Mouse (Mus musculus) frontal cortex, postnatal 25 days (tissue): Measurements from ENCODE around the gene Fibcd1.

Experiments
- DNase-seq, 2 experiments: peaks; one replicate each; pipeline ENCODE4 v3.0.0; 2022; ENCODE audit warnings: low spot score in 2 of 2

Fibcd1 gene

DNA sequence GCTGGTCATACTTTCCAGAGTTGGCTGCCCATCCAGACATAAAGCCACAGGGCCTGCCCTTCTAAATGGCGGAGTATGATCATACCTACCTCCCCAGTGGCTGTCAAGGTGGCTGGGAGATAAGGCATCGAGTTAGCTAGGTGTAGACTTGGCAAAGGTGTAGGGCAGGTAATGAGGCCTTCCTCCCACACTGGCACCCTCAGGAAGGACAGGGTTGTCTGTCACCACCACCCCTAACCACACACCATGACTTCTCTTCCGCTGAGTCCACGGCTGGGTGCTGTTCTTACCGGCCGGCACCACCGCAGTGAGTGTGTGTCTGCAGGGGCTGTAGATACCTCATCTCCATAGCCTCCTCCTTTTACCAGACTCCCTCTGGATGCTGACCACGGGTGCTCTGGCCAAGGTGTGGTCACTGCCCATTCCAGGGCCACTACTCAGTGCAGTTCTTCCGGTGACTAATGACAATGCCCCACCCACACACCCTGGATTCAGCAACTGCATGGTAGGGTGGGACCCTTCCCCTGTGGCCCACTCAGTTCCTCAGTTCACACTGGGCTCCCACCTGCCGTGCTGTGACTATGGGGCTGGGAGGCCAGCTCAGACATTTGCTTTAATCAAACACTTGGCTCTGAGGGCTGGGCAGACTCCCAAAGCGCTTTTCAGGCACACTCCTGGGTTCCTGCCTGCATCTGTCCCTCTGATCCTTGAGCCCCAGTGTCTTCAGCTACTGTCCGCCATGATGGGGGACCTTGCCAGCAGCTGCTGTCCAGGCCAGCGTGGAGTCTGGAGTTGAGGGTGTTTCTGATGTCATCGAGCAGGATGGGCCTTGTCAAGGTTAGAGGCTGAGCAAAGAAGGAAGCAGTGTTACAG lies 34.5 kb downstream of the Fibcd1 start:
- DNase-seq: no peak

DNA sequence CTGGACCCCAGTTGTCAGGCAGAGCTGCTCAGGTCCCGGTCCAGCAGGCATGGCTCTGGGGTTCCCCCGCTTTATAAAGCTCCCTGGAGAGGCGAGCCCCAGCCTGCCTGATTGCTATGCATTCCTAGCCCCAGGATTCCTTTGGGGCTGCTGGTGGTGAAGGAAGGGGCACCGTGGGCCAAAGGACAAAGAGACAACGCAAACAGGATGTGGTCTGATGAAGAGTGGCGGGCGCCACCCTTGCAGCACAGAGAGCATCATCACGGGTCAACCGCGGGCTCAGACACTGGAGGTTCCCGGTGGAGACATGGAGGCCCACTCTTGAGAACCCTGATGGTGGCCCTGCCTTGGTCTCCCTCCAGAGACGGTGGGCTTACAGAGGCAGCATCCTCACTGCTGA lies 35.4 kb downstream of the Fibcd1 start, which contains the start of gene Qrfp:
TSS of gene Qrfp (minus strand) at position 137 of the 400 bp plus-strand sequence.
- no peak for DNase-seq

DNA sequence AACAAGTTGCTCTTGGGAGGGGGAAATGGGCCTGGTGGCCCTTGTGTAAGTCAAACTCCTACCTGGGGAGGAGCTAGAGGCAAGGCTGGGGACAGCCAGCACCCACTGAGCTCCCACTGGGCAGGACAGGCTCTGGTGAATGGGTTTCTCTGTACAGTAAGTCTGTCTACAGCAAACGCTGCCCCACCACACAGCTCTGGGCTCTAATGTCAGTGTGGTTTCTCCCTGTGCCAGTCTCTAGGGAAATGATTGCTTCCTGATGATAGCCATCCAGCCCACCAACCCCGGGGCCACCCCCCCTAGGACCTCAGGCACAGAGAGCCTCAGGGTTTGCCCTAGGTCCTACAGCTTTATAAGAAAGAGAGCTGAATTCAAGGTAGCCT lies 36.5 kb downstream of the Fibcd1 start:
- no peak for DNase-seq

DNA sequence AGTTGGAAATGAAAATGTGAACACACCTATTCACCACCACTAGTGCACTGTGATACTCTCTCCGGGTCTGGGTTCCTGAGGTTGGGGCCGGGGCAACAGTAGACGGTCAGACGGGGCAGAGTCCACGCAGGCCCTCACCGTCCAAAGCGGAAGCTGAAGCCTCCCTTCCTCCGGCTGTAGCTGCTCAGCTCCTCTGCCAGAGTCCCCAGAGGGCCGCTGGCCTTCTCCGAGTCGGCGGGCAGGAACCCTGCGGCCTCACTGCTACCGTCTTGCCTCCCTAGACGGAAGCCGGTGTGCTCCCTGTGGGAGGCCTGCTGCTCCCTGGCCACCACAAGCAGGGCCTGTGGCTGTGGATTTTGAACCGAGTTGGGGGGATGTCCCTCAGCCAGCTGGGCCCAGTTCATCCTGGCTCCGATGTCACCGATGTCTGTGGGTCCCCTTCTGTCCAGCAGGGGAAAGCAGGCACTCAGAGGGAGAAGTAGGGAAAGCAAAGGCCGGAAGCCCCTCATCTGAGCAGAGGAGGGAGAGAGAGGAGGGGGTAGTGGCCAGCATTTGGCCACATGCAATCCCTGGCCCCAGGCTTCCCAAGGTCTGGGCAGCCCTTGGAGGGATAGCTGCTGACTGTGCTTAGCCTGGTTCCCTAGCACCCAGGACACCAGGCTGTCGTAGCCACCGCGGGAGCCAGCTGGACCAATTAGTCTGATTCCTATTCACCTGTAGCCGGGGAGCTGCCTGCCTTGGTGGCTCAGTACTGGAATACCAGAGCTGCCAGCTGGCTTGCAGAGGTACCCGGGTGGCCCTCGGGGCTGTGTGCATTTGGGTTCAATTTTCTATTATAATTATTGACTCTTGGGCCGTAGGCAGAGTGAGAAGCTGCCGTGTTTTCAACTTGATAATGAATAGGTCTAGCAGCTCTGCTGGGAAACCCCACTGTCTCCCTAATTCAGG lies 37.1 kb downstream of the Fibcd1 start:
- DNase-seq: no peak

DNA sequence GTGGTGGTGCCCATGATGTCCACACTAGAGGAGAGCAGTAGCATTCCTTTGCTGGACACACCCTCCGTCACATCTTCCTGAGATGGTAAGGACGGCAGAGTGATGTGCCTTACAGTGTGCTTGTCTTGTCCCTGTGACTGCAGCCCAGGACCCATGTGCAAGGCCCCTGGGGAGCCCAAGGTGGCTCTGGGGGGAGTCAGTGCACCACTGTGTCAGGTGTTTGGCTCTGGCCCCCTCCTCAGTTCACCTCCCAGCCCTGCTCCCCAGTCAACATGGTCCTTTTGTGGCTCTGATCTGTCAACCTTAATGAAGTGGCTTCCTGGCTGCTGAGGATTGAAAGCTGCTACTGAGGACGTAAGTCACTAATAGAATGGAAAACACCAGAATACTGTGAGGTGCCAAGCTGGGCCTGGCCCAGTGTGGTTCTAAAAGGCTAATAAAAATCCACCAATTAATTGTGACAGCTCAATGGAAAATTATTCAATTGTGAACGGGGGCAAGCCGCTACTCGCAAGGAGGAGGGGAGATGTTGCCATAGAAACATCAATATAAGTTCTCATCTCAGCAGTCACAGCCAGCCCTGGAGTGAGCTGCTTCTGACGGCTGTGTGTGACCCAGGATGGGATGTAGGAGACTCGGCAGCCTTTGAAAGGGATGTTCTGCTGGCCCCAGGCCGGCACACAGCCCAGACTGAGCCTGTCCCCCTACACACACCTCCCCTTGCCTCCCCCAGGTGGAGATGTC lies 39.0 kb downstream of the Fibcd1 start:
- DNase-seq: no peak

DNA sequence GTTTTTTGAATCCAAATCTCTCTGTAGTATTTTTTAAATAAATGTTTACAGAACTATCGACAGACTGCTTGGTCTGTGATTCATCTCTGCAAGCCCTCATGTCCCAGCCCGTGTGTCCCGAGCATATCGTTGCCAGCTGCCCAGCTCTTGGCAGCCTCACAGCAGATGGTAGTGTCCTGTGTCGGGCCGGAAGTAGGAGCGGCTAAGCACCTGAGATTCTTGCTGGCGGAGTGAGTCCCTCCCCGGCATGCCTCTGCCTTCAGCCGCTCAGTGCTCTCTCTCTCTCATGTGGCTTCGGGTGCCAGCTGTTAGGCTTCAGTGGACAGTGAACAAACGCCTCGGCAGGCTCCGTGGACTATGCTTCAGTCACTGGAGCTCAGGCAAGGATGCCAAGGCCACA lies 42.3 kb downstream of the Fibcd1 start:
- DNase-seq: no peak

DNA sequence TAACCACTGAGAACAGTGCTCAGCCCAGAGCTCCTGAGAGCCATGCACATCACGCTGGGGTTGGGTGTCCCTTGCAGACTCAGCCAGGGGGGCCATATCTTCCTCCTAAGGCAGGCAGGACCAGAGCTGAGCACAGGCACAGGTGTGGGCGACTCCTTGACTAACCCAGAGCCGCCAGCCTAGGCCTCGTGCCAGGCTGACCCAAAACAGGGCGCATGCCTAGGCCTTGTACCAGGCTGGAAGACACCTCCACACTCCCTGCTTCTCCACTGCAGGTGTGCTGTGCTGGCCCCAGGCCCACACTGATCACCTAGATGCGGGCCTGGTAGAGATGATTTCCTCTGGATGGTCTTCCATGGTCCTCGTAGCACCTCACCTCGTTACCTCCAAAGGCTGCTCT lies 43.0 kb downstream of the Fibcd1 start:
- no peak for DNase-seq

DNA sequence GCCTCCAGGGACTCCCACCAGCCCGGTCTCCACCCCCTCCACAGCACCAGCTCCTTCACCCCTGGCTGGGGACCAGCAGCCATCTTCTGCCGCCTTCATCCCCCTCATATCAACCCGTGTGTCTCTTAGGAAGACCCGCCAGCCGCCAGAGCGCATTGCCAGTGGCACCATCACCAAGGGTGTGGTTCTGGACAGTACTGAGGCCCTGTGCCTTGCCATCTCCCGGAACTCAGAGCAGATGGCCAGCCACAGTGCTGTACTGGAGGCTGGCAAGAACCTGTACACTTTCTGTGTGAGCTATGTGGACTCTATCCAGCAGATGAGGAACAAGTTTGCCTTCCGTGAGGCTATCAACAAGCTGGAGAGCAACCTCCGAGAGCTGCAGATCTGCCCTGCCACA lies 44.4 kb downstream of the Fibcd1 start:
- DNase-seq: no peak

DNA sequence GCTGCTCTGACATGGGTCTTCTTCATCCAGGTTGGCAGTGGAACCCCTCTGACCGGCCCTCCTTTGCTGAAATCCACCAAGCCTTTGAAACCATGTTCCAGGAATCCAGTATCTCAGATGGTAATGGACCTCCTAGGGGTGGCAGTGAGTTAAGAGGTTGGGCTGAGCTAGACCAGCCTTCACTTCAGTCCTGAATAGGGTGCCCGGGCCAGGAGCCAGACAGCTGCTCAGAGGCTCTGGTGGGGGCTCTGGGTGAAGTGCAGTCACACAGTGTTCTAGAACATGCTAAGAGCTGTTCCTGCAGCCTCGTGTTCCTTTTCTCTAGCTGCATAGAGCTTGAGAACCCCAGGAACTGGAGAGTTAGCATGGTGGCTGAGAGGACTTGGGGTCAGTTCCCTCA lies 48.9 kb downstream of the Fibcd1 start:
- DNase-seq: no peak

DNA sequence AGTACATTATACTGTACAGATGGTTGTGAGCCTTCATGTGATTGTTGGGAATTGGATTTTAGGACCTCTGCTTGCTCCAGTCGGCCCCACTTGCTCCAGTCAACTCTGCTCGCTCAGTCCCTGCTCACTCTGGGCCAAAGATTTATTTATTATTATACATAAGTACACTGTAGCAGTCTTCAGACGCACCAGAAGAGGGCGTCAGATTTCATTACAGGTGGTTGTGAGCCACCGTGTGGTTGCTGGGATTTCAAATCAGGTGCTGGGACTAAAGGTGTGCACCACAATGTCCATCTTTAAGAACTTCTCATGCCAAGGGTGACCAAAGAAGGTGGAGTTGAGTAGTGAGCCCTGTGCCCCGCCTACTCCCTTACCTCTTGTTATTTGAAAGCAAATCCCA lies 53.2 kb downstream of the Fibcd1 start:
- DNase-seq: no peak

DNA sequence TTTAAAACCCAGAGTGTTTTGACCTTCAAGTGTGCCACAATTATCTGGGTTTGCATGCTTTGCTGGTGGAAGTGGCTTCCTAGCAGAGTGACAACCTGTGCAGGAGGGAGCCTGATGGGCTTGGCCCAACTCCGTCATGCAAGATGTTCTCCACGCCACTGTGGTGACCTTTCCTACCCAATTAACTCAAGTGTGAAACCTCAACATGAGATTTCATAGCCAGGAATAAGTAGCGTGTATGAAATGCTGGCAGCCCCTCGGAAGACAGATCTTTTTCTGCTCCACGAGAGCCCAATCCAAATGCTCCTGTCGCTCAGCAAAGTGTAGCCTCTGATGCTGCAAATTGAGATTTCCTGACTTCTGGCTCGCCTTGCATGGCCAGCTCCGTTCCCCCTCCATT lies 54.5 kb downstream of the Fibcd1 start:
- no peak for DNase-seq

DNA sequence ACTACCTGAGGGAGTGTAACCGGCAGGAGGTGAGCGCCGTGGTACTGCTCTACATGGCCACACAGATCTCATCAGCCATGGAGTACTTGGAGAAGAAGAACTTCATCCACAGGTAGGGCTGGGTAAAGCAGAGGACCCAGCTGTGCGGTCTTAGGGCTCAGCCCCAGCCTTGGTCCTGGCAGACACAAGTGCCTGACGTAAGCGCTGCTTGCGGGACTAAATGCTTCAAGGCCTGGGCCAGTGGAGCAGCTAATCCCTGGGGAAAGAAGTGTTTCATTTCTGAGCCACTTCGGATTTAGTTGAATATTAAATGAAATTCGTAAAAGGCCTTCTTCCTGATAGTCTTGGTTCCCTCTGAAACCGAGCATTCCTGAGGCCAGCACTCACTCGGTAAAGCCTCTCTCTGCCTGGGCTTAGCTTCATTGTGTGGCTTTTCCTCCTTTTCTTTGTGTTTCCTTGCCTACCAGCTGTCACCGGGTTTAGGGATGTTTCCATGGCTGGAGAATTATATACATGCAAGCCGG lies 55.0 kb downstream of the Fibcd1 start:
- no peak for DNase-seq

DNA sequence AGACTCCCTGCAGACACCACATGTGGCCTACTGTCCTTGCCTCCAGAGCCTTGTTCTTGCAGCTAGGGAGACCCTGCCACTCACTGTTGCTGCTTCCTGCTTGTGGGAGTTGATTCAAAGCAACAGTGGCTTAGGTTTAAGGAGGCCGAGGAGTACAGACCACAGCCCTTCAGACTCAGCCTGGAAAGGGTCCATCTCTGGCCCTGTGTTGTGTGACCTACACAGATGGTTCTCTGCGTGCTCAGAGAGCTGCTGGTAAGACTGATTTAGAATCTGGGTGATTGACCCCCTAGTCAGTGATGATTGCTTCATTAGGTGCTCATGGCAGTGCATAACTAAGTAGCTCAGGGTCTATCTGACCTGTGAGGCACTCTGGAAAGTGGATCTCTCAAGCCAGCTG lies 56.6 kb downstream of the Fibcd1 start:
- no peak for DNase-seq

DNA sequence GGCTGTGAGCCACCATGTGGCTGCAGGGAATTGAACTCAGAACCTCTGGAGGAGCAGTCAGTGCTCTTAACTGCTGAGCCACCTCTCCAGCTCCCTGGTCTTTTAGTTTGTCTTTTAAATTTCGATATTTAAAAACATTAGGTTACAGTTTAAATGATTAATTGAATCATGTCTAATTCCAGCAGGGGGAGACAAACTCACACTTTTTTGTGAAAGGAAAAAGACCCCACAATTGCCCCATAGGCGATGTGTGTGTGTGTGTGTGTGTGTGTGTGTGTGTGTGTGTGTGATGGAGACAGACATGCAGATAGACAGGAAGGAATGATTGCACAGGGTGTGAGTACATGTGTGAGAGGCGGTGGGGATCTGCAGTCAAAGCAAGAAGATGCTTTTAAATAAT lies 57.6 kb downstream of the Fibcd1 start:
- DNase-seq: no peak

DNA sequence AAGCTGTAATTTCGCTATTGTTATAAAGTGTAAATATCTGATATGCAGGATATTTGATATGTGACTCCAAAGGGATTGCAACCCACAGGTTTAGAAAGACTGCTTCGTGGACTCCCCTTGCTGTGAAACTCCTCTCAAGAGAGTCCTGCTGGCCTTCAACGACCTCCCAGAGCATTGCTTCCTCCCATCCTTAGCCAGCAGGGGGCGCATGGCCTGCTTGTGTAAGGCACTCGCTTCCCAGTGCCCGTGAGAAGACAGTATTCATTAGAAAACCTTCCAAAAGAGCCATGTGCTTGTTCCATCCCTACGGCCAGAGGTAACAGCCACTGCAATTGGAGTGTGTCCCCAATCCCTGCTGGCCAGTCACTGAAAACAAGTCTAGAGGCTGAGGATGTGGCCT lies 58.8 kb downstream of the Fibcd1 start:
- DNase-seq: peak; percentile 63 to 70

DNA sequence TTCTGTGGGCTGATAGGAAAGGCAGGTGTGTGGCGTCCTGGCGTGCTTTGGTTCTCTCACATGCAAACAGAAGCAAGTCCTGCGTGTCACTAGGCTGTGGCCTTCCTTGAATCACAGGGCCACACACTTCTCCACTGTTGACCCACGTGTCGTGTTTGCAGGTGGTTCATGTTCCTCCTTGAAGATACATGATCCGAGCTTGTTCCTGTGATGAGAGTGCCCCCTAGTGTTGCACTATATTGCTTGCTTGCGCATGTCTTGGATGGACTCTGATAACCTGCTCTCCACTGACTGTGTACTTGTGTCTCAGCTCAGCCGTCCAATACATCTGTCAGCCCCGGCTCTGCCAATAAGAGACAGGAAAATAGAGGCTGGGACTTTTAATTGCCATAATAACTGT lies 60.7 kb downstream of the Fibcd1 start:
- peak; percentile 64 to 80 for DNase-seq

DNA sequence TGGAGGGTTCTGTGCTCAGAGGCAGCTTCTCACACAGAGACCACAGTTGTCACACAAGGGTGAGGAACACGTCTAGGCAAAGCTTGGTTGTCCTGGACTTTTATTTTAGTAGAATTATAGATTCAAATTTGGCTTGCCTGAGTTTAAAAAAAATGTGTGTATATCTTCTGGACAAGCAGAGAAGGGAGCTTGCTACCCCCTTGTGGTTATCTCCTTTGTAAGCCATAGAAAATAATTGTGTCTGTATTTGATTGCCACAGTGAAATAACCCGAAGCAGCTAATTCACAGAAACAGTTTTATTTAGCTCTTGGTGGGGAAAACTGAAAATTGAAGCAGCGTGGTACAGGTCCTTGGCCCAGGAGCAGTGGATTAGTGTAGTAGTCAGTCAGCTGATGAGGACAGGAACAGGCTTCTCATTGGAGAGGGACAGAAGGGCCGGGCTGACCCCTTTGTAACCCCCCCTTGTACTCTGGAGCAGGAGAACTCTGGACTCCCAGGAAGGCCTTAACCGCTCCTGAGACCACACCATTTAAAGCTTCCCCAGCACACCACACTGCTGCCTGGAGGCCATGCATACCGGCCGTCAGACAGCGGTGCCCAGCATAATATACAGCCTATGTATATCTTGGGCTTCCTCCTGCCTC lies 62.7 kb downstream of the Fibcd1 start:
- DNase-seq: no peak

DNA sequence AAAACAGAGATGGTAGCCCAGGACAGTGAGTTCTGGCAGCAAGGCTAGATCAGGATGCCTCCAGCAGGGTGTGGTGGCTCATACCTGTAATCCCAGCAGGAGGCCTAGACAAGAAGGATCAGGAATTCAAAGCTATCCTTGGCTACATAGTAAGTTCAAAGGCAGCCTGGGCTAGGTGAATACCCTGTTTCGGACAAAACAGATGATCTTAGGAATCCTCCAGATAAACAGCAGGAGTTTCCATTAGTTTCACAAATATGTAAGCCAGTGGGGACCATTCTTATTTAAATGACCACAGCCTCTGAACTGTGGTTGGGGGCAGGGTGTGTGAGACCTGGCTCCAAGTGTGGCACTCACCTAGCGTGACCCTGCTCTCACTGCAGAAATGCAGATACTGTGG lies 66.5 kb downstream of the Fibcd1 start:
- no peak for DNase-seq

DNA sequence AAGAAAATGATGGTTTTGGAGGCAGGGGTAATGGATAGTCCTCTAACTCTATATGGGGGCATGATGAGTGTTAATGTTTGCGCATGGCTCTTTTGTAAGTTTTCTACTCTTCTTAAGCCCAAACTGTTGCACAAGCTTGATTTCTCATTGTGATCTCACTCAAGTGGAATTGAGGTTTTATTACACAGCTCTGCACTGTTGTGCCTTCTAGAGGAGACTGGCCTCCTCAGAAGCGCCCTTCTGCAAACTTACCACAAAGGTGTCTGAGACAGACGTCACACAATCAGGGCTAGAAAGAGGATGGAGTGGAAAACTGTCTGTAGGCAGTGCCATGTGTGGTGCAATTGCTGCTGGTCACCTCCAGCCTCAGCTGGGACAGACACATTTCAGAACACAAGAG lies 69.3 kb downstream of the Fibcd1 start:
- DNase-seq: no peak

DNA sequence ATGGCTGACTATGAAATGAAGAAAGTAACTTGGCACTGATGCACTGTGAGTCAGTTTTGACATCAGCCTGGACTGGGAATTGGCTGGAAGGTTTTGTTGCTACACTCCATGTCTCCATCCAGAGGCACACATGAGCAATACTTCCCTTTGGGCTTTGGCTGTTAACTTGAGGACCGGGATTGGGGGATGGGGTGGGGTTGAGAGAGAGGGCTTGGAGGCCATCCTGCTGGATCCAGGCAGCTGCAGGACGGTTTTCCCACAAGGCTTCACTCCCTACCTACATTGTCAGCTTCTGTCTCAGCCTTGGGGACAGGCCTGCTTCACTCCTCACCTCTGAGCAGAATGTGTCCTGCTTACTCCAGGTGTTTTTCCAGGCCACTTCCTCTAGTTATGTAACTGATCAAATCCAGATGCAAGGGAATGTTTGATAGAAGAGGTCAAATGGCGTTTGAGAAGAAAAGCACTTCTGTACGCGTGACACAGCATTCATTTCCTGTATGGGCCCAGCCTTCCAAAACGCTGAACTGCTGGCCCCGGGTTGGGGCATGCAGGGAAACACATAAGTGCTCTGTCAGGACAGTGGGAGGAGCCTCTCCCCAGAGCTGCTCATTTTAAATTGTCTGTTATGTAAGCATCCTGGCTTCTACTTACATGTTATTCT lies 74.9 kb downstream of the Fibcd1 start:
- no peak for DNase-seq

DNA sequence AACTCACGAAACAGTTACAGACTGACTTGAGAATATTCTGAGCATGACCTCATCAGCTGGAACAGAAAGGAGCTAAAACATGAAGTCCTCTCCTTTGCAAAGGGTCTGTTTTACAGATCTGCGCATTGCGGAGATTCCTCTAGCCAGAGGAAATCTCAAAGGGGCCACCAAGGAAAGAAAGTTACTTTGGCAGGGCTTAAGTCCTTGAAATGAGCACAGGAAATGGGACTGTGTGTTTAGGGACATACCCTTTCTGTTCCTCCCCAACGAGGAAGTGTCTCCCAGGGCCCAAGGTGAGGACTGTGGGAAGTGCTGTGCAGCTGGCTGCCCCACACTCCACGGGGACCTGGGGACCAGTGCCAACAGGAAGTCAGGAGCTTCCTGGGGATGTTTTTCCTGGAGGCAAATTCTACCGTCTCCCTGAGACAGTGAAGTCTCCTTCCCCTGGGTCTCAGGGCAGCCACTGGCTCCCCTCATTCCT lies 76.1 kb downstream of the Fibcd1 start:
- DNase-seq: no peak
